Mouse (Mus musculus) hindbrain, postnatal 0 days (tissue): Measurements from ENCODE around the gene Ccl5. TPM values are rescaled to one million over a fixed set of nuclear protein-coding genes. Genes with fewer than 3 reads are reported as not detected.

Experiments
- ATAC-seq: fragments of 200-750 bp; cut with Nextera tagmentation; 2 replicates; pipeline ENCODE4 v1.8.0; 2017; ENCODE audit warnings: mild to moderate bottlenecking, moderate TSS enrichment, moderate library complexity
- DNase-seq: peaks from one replicate; pipeline ENCODE4 v3.0.0-alpha.2; 2015; ENCODE audit warnings: low spot score
- H3K27ac ChIP-seq: fragments of 300-500 bp; sonication (generic); 2 replicates; pipeline ENCODE4 v1.5.1; 2014; ENCODE audit warnings: mild to moderate bottlenecking
- H3K27me3 ChIP-seq: fragments of 300-500 bp; sonication (generic); 2 replicates; pipeline ENCODE4 v1.6.1; 2014; ENCODE audit warnings: low read length, mixed read lengths; ENCODE audit not compliant: insufficient read depth
- H3K36me3 ChIP-seq: fragments of 300-500 bp; sonication (generic); 2 replicates; pipeline ENCODE4 v1.6.1; 2014; ENCODE audit warnings: low read length, mixed read lengths; ENCODE audit not compliant: insufficient read depth
- H3K4me1 ChIP-seq: fragments of 300-500 bp; sonication (generic); 2 replicates; pipeline ENCODE4 v1.6.1; 2014; ENCODE audit warnings: antibody characterized with exemption, low read length, mixed read lengths; ENCODE audit not compliant: insufficient read depth
- H3K4me2 ChIP-seq: fragments of 300-500 bp; sonication (generic); 2 replicates; pipeline ENCODE4 v1.6.1; 2014; ENCODE audit warnings: low read depth, mild to moderate bottlenecking, low read length, moderate library complexity, mixed read lengths
- H3K4me3 ChIP-seq: fragments of 300-500 bp; sonication (generic); 2 replicates; pipeline ENCODE4 v1.5.1; 2014; ENCODE audit warnings: low read length
- H3K9ac ChIP-seq: fragments of 300-500 bp; sonication (generic); replicated peaks from 2 replicates; pipeline ENCODE4 v1.6.1; 2014; ENCODE audit warnings: mild to moderate bottlenecking, low read length, moderate library complexity, mixed read lengths
- H3K9me3 ChIP-seq: fragments of 300-500 bp; sonication (generic); 2 replicates; pipeline ENCODE4 v1.6.1; 2016; ENCODE audit warnings: low read length, mixed read lengths
- CTCF ChIP-seq: IDR thresholded peaks from 2 replicates; pipeline ENCODE4 v1.5.1; 2016; ENCODE audit warnings: antibody characterized with exemption, control low read depth, low read depth
- WGBS: fragments of 180-500 bp; shearing (Covaris S2); extraction: QIAGEN DNeasy Blood & Tissue Kit; methylation state at CpG from one replicate; pipeline ENCODE4 v1.1.7; 2014; 5-methylcytosine and 5-hydroxymethylcytosine counted together
- polyA plus RNA-seq: library from polyadenylated mRNA; unstranded; fragments of >200 nt; fragmentation: Nextera tagmentation; extraction: Ambion mirVana; gene quantifications from 2 replicates; pipeline ENCODE4 v1.2.1, GENCODE M21; 2015
- total RNA-seq: library from RNA; depleted of rRNA; stranded (reverse); fragments of >200 nt; gene quantifications from 2 replicates; pipeline ENCODE4 v1.2.3, GENCODE M21; 2014; rRNA removed

Gene Ccl5
- total and polyA plus RNA-seq, 2 experiments from 2014 or later = 0.38 TPM; not detected in 1

DNA sequence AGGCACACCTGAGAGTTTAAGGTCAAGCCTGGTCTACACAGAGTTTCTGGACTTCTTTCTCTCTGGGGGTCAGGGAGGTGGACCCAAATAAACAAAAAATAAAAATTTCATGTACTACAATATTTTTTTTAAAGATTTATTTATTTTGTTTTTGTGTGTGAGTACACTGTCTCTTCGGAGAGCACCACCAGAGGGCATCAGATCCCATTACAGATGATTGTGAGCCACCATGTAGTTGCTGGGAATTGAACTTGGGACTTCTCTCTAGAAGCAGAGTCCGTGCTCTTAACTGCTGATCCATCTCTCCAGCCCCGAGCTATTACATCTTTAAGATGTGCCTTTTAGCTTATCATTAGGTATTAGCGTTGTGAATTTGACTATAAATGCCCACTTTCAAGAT lies 38.8 kb downstream of the Ccl5 start:
- ATAC-seq (no peak), DNase-seq (peak; percentile 6)
- Histone ChIP-seq H3K27me3 (no peaks in the 10 kb centered on the region), H3K4me3 (no peak overlapping the region), H3K36me3 (peaks cover 11% of the 10 kb centered on the region; the same call in 1 of the 2 replicates), H3K9me3 (no peaks in the 10 kb centered on the region), H3K4me2 (no peak overlapping the region), H3K27ac (no peak overlapping the region), H3K4me1 (no peaks in the 10 kb centered on the region), H3K9ac (no peak overlapping the region)
- WGBS = 92% methylated on average over 4 of the region's 4 CpGs
- TF ChIP-seq CTCF = no peak; the same call in 1 of the 2 replicates

Other genes with a start within 250 kb of the Ccl5 start
- not detected in 2 replicates for gene Slfn14, start 243.8 kb downstream of the Ccl5 start, total RNA-seq
- gene Slfn14, start 243.8 kb downstream of the Ccl5 start, polyA plus RNA-seq = 0.05 TPM in 1 of 2 replicates, not detected in the other
- 208 and 209 TPM in 2 replicates for gene Ap2b1, start 231.5 kb downstream of the Ccl5 start, total RNA-seq
- 86.3 and 94.8 TPM in 2 replicates for gene Ap2b1, start 231.5 kb downstream of the Ccl5 start, polyA plus RNA-seq
- 10.5 and 15.5 TPM in 2 replicates for gene Pex12, start 227.9 kb downstream of the Ccl5 start, total RNA-seq
- gene Pex12, start 227.9 kb downstream of the Ccl5 start, polyA plus RNA-seq = 11.5 and 12.8 TPM in 2 replicates
- gene Rasl10b, start 121.4 kb downstream of the Ccl5 start, total RNA-seq = 122 and 128 TPM in 2 replicates
- gene Rasl10b, start 121.4 kb downstream of the Ccl5 start, polyA plus RNA-seq = 42.2 and 44.6 TPM in 2 replicates
- 0.14 and 1.0 TPM in 2 replicates for gene Gas2l2, start 101.1 kb downstream of the Ccl5 start, total RNA-seq
- 0.69 and 1.4 TPM in 2 replicates for gene Gas2l2, start 101.1 kb downstream of the Ccl5 start, polyA plus RNA-seq
- gene 1700020L24Rik, start 92.8 kb downstream of the Ccl5 start, total RNA-seq = 0.37 and 4.8 TPM in 2 replicates
- gene 1700020L24Rik, start 92.8 kb downstream of the Ccl5 start, polyA plus RNA-seq = 0.65 and 1.4 TPM in 2 replicates
- 8.7 and 9.1 TPM in 2 replicates for gene Mmp28, start 67.4 kb downstream of the Ccl5 start, total RNA-seq
- 2.4 and 2.6 TPM in 2 replicates for gene Mmp28, start 67.4 kb downstream of the Ccl5 start, polyA plus RNA-seq
- 14.4 and 22.3 TPM in 2 replicates for gene Taf15, start 57.4 kb downstream of the Ccl5 start, total RNA-seq
- gene Taf15, start 57.4 kb downstream of the Ccl5 start, polyA plus RNA-seq = 13.2 and 13.6 TPM in 2 replicates
- not detected in 2 replicates for gene Heatr9, start 8.3 kb downstream of the Ccl5 start, total RNA-seq
- not detected in 2 replicates for gene Heatr9, start 8.3 kb downstream of the Ccl5 start, polyA plus RNA-seq
- gene Ccl9, start 48.1 kb upstream of the Ccl5 start, total RNA-seq = 0.97 and 1.9 TPM in 2 replicates
- gene Ccl9, start 48.1 kb upstream of the Ccl5 start, polyA plus RNA-seq = 1.7 and 1.9 TPM in 2 replicates
- 0.40 TPM in 1 of 2 replicates, not detected in the other for gene Ccl6, start 62.6 kb upstream of the Ccl5 start, total RNA-seq
- 3.3 and 3.7 TPM in 2 replicates for gene Ccl6, start 62.6 kb upstream of the Ccl5 start, polyA plus RNA-seq
- gene Rpl9-ps1, start 115.1 kb upstream of the Ccl5 start, total RNA-seq = not detected in 2 replicates
- not detected in 2 replicates for gene Rpl9-ps1, start 115.1 kb upstream of the Ccl5 start, polyA plus RNA-seq
- 2.8 TPM in 1 of 2 replicates, not detected in the other for gene Ccl3, start 118.8 kb upstream of the Ccl5 start, total RNA-seq
- gene Ccl3, start 118.8 kb upstream of the Ccl5 start, polyA plus RNA-seq = 1.4 TPM in 2 replicates
- gene Ccl4, start 132.1 kb upstream of the Ccl5 start, total RNA-seq = not detected in 2 replicates
- gene Ccl4, start 132.1 kb upstream of the Ccl5 start, polyA plus RNA-seq = 0.39 and 0.77 TPM in 2 replicates
- gene Wfdc17, start 173.5 kb upstream of the Ccl5 start, total RNA-seq = not detected in 2 replicates
- gene Wfdc17, start 173.5 kb upstream of the Ccl5 start, polyA plus RNA-seq = 1.00 and 1.1 TPM in 2 replicates
- gene Wfdc18, start 178.5 kb upstream of the Ccl5 start, total RNA-seq = 0.84 TPM in 1 of 2 replicates, not detected in the other
- not detected in 2 replicates for gene Wfdc18, start 178.5 kb upstream of the Ccl5 start, polyA plus RNA-seq
- gene Wfdc21, start 216.4 kb upstream of the Ccl5 start, total RNA-seq = not detected in 2 replicates
- gene Wfdc21, start 216.4 kb upstream of the Ccl5 start, polyA plus RNA-seq = 0.78 TPM in 1 of 2 replicates, not detected in the other
- 24.6 and 28.5 TPM in 2 replicates for gene Heatr6, start 223.2 kb upstream of the Ccl5 start, total RNA-seq
- 25.8 and 26.2 TPM in 2 replicates for gene Heatr6, start 223.2 kb upstream of the Ccl5 start, polyA plus RNA-seq